Mouse (Mus musculus) MN1 (cell line): ENCODE measurements around the gene Ndufb10.

Experiments
- DNase-seq: peaks from one replicate; pipeline ENCODE4 v3.0.0-alpha.2; 2016; ENCODE audit warnings: low spot score

The Ndufb10 gene

DNA sequence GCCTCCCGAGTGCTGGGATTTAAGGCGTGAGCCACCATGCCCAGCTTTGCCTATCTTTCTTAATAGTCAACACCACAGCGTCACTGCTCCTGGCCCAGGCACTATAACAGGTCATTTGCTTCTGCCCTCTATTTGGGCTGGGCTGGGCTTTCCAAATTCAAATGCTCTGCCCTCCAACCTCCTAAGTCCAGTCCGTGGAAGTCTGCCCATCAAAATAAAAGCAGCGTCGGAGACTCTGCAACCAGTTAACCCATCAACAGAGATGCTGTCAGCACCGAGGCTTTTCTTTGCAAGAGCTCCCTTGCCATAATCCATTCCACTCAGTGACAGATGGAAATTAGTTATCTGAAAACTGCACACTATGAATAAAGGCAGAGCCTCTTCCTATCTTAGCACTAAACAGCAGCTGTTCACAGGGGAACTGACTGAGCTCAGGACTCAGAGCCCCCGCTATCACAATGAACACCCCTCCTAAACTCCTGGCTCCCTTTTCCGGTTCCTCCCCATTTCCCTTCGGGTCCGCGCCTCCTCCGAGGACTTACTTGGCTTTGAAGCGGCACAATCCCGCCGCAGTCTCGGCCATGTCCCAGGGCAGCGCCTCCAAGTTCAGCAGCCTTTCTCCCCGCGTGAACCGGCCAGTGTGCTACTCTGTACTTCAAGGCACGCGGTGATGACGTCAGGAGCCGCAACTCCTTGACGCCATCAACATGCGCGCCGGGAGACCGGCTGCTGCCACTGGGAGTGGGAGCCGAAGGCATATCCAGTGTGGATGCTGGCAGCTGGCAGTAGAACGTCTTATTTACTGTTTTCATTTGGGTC is 17.1 kb downstream of the Ndufb10 start, which contains the start of gene Tbl3:
Gene Tbl3 (minus strand): TSS at position 679 of the 819 bp plus-strand sequence.
- peak; percentile 96 for DNase-seq

DNA sequence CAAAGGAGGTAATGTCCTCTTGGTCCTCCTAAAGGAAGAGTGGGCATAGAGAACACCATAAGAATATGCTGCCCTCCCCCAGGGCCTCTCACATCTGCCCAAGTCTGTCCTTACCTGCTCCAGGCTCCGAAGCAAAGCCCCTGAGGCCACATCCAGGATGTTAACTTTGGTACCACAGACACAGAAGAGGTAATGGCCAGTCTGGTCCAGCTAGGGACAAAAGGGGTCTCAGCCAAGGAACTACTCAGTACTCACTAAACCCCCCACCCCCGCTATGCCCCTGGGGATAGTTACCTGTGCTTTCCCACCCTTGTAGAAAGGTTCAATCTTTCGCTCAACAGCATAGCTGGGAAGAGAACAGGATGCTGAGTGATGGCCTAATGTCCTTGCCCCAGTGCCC is 18.5 kb downstream of the Ndufb10 start:
- DNase-seq, result no peak

DNA sequence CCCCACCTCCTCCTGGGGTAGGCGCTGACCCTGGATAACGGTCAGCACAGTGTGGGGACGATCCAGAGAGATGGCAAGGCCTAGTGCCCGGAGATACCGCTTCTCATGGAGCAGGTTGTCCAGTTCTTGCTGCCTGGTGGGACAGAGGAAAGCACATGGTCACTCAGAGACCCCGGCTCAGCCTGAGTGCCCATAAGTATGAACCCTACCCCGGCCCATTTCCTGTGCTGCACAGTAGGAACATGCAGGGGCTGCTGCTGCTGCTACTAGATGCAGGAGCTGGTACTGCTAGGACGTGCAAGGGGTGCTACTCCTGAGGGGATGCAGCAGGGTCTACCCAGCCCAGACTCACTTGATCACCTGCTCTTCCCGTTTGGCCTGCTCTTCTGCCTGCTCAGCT is 23.0 kb downstream of the Ndufb10 start:
- no peak for DNase-seq

DNA sequence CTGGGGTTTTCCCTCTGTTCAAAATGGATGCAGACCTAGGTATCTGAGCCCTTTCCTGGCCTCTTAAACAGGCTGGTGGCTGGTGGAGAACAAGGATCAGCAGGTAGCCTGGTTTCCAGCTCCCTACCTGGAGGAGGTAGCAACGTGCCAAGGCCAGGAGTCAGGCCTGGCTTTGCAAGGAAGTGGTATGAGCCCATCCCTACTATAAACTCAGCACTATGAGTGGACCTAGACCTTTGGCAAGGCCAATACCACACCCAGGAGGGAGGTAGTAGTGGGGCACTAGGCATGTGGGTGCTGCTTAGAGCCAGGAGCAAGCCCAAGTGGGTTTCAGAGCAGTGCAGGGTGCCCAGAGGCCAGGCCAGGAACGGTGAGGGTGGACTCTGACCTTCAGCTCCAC is 24.8 kb downstream of the Ndufb10 start:
- DNase-seq, result no peak

DNA sequence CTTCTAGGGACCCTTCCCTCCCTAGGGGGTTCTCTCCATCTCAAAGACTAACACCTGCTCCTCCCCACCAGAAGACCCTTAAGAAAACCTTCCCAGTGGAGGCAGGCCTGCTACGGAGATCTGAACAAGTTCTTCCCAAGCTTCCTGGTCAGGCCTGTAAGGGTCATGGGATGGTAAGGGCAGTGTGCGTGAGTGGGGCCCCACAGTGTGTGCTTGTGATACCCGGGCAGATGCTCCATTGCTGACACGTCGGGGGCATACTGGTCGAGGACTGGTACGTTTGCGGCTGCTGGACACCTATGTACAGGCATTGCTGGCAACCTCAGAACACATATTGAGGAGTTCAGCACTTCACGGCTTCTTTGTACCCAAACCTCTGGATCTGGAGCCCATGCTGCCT is 25.6 kb downstream of the Ndufb10 start:
- DNase-seq, result no peak

DNA sequence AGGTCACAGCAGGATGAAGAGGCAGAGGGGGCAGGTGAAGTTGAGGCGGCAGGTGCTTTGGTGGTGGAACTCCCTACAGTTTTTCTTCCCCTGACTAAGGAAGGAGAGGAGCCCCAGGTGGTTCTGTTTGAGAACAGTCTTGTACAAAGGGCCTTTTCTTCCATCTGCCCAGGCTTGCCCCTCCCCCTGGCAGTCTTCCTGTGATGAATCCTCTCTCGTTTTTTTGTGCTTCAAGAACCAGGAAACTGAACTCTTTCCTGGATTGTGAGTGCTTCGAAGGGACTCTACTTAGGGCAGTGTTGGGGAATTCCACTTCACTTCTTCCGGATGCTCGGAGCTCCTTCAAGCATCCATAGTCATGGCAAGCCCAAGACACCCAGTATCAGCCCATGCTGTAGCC is 26.3 kb downstream of the Ndufb10 start:
- no peak for DNase-seq

DNA sequence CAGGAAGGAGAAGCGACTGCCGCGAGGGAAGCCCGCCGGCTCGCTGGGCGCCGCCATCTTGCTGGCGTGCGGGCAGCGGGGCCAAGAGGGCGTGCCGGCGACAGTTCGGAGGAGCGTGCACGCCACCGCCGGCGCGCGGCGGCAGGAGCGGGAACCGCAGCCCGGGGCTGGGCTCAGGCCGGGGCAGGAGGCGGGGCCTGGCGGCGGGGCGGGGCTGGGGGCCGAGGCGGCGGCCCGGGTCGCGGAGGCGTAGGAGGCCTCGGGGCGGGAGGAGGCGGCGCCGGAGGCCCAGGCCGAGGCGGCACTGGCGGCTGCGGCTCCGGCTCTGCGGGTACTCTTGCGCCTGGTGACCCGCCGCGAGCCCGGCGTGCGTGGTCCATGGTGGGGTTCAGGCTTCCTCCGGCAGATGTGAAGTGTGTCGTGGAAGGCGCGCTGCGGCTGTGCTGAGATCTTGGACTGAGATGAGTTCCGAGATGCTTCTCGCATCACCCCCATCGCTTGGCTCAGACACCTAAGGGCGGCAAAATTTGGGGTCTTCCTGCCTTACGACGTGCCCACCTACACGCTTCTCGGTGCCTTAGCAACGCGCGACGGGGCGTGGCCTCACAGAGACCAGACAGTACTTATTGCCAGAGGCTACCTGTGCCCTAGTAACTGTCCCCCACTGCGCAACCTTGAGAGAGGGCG is 28.1 kb downstream of the Ndufb10 start, which contains the start of the genes Gfer and Noxo1:
Gene Gfer (minus strand): TSS at position 146 of the 687 bp plus-strand sequence.
Gene Noxo1 (plus strand): TSS at position 224 of the 687 bp plus-strand sequence.
- peak; percentile 92 for DNase-seq

DNA sequence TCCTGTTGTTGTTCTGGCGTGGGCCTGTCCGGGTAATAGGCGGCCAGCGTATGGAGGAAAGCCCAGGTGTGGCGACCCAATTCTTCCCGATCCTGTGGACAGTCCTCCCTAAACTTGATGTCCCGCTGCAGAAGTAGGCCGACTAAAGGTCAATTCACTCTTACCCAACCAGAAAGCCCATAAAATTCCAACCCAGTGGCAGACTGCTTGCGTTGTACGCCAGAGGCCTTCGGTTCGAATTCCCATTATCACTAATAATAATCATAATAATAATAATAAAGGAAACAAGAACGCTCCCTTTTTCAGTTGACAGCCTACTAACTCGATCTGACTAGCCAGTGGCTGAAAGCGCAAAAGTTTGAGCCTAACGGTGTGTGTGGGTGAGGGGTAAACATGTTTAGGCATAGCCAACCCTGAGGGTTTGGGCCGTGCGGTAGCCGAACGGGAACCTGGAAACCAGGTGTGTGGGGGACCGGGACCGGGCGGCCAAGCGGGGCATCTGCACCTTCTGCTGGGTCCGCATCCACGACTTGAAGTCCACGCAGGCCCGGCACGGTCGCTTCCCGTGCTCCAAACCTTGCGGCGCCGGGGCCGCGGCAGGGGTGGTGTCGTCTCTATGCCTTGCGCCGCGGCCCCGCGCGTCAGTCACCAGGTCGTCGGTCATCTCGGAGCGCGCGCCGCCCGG is 28.8 kb downstream of the Ndufb10 start:
- no peak for DNase-seq

DNA sequence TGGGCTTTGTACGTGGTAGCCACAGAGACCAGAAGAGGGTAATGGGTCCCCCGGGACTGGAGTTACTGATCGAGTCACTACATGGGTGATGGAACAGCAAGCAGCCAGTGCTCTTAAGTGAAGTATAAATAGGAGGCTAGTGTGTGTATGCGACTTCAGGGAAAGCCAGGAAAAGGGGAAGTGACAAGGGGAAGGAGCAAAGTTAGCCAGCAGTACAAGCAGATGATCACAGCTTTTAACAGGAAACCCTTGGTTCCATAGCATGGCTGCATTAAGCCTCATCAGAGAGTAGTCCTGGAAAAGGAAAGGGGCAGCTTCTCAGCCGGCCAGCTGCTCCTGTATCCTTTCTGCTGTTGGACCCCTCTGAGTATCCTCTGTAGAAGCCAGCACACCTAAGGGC is 31.9 kb downstream of the Ndufb10 start:
- DNase-seq, result peak; percentile 42

DNA sequence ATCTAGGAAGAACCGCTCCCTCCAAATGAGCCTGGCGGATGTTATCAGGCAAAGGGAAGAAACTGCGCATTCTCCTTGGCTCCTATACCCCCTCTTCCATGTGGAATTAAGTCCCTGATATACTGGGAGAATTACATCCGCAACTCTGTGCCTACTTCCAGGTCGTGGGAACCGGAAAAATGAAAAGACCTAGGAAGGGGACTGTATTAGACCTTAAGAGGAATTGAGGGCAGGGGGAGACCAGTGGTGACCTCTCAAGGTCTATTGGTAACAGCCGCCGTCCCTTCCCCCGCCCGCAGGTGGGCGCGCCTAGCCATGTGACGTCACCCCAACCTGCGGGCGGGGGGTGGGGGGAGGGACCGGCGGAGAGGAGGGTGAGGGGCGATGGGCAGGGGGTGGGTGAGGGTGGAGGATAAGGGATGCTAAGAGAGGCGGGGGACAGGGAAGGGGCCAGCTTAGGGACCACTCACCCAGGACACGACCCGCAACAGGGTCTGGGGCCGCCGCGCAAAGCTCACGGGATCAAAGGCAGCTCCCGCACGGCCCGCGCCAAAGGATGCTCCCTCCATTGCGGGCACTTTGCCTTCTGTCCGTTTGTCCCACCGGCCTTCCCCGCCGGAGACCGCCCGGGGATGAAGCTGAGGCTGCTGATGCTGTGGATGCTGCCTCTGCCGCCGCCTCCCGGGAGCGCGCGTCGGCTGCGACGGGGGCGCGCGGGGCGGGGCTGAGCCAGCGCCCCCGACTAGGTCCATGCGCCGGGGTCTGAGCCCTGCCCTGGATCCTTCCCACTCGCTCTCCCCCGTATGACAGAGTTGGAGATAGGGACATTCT is 34.8 kb downstream of the Ndufb10 start, which contains the start of gene Syngr3:
Gene Syngr3 (minus strand): TSS at position 705 of the 831 bp plus-strand sequence.
- peak; percentile 47 for DNase-seq

DNA sequence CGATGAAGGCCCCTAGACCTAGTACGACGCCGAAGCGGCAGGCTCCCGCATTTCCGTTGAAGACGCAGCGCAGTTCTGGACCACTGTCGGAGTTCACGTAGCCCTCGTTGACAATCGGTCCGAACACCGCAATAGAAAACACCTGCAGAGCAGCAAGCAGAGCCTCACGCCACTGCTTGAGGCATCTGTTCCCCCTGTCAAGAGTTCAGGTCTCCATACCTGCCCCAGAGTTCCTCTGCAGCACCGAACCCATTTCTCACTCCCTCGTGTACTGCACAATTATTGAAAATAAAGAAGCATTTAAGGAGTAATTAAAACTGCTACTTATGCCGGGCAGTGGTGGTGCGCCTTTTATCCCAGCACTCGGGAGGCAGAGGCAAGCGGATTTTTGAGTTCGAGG is 36.7 kb downstream of the Ndufb10 start:
- DNase-seq, result no peak

DNA sequence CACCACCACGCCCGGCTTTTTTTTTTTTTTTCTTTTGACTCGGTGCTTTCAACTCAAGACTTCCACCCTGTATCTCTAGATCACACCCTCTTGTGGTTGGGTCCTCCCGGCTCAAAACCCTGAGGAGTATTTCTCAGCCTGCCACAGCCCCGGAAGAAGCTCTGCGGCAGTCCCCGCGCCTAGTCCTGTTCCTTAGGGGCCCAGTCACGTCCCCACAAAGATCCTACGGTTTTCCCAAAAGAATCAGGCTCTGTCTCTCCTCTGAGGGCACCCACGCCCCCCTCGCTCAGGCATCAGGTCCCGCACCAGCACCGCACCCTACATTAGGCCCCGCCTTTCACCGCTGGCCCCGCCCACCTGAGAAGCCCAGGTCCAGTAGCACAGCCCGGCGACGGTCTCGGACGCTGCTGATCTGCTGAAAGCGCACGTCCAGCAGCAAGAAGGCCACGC is 37.1 kb downstream of the Ndufb10 start:
- no peak for DNase-seq

DNA sequence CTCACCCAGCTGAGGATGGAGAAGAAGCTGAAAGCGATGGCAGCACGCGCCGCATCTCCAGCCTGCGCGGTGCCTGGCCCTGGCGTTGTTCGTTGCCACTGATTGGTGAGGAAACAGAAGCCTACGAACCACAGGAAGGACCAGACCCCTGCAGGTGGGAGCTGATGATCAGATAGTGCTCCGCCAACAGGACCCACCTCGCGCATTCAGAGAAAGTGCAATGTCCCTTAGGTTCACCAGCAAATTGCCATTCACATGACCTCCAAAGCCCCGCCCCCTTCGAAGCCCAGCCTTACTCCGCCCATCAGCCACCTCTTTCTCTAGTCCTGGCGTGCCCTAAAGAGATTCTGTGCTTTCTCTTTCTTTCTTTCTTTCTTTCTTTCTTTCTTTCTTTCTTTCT is 37.8 kb downstream of the Ndufb10 start:
- DNase-seq, result no peak

DNA sequence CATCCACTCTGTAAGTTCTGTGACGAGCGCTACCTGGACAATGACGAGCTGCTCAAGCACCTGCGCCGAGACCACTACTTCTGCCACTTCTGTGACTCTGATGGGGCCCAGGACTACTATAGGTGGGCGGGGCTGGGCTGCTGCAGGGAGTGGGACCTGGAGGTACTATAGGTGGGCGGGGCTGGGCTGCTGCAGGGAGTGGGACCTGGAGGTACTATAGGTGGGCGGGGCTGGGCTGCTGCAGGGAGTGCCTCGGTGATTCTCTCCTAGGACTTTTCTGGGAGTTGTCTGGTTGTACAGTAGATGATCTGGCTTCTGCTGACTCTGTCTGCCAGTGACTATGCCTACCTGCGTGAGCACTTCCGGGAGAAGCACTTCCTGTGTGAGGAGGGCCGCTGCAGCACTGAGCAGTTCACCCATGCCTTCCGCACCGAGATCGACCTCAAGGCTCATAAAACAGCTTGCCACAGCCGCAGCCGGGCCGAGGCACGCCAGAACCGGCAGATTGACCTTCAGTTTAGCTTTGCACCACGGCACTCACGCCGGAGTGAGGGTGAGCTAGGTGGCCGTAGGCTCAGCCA is 46.7 kb downstream of the Ndufb10 start:
- DNase-seq, result no peak

DNA sequence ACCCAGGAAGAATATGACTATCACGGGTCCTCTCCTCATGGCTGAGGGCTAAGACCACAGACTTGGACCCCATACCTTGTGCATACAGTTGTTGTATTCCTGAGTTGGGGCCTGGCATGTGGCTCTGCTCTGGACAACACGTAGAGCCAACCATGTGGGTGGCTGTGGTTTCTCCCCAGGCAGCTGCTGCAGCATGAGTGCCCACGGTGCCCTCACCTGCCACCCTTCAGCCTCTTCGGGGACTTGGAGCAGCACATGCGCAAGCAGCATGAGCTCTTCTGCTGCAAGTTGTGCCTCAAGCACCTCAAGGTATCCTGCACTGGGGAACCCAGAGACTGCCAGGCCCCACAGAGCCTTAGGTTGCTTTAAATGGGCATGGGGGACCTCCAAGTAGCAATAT is 47.4 kb downstream of the Ndufb10 start:
- DNase-seq, result no peak

DNA sequence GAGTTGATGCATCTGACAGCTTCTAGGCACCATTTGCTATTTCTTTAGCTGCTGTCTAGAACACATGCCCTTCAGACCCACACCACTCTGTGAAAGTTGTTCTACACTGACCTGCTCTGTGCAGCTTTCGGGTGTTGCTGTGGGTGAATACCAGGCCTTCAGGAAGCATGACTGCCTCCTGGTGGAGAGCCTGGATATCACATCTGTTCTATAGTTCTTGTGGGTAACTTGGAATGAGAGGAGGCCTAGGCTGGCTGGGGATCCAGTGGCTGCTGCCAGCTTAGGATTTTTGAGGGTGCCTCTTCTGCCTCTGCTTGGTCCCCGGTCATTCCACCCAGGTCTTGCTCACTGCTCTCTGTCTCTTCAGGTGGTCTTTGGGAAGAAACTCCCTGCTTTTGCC is 48.1 kb downstream of the Ndufb10 start:
- DNase-seq, result peak; percentile 80

DNA sequence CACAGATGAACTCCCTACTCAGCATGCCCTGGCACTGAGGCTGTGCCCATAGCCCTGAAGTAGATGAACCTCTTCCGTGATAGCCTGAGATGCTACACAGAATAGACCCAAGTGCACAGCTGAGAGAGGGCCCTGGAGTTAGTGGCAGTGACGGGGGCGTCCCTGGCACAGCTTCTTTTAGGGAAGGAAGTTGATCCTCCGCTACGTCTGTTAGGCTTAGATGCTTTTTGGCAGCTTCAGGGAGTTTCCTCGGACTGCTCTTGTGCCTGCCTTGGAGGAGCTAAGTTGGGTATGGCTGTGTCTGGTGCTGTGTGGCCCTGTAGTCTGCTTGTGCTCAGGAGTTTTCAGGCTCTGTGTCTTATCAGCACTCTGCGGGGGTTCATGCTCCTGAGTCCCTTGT is 50.0 kb downstream of the Ndufb10 start:
- DNase-seq, result no peak

DNA sequence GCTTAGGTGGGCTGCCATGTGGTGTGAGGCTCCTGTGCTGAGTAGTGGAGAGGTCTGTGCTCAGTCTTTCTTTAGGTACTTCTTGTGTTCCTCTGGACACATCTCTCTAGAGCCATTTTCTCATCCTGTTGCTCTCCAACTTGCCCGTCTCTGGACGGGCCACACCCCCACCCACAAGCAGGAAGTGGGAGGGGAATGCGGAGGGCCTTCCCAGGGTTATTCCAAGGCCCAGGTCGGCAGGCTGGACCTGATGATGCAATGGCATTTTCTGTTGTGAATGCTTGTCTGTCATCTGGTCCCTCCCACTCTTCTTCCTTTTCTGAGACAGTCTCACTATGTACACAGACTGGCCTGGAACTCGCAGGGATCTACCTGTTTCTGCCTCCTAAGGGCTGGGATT is 52.1 kb downstream of the Ndufb10 start:
- DNase-seq, result peak; percentile 76
